Mouse (Mus musculus) cerebellum, adult 2 months (tissue): ENCODE results near the gene Fam71e2. TPM values are rescaled to one million over a fixed set of nuclear protein-coding genes. Genes with fewer than 3 reads are reported as not detected.

ENCODE experiments used
- DNase-seq, 2 experiments: peaks; one replicate each; pipeline ENCODE4 v3.0.0; 2021
- H3K27ac ChIP-seq: fragments of 200-500 bp; 2 replicates; pipeline ENCODE4 v1.5.1; 2012; ENCODE audit warnings: low read length, control low read depth, inconsistent platforms; ENCODE audit not compliant: insufficient read depth
- H3K27me3 ChIP-seq: fragments of 200-500 bp; 2 replicates; pipeline ENCODE4 v1.6.1; 2012; ENCODE audit warnings: inconsistent platforms, mild to moderate bottlenecking, low read length, moderate library complexity; ENCODE audit not compliant: control insufficient read depth, insufficient read depth
- H3K4me1 ChIP-seq: fragments of 200-500 bp; 2 replicates; pipeline ENCODE4 v1.6.1; 2011; ENCODE audit warnings: low read length; ENCODE audit not compliant: control insufficient read depth, insufficient read depth
- H3K4me3 ChIP-seq: fragments of 200-500 bp; replicated peaks from 2 replicates; pipeline ENCODE3; 2011; ENCODE audit warnings: mild to moderate bottlenecking, low read depth, low read length, control low read depth; ENCODE audit not compliant: insufficient read depth
- CTCF ChIP-seq: fragments of 200-500 bp; IDR thresholded peaks from 2 replicates; pipeline ENCODE4 v1.5.1; 2011; ENCODE audit warnings: low read depth, mild to moderate bottlenecking, control low read depth, low read length, moderate library complexity, borderline replicate concordance; ENCODE audit not compliant: insufficient read depth
- POLR2A ChIP-seq: fragments of 200-500 bp; IDR thresholded peaks from 2 replicates; pipeline ENCODE4 v1.6.1; 2011; ENCODE audit warnings: low read length, control low read depth, borderline replicate concordance; ENCODE audit not compliant: insufficient read depth
- WGBS: fragments of 180-500 bp; shearing (Covaris S2); methylation state at CpG from one replicate; pipeline ENCODE4 v1.1.7; 2018; 5-methylcytosine and 5-hydroxymethylcytosine counted together
- polyA plus RNA-seq: library from polyadenylated mRNA; depleted of rRNA; stranded (reverse); fragments of >200 nt; gene quantifications from 2 replicates; pipeline ENCODE4 v1.2.3, GENCODE M21; 2012

Fam71e2 gene
- polyA plus RNA-seq, 1 experiment, result not detected

DNA sequence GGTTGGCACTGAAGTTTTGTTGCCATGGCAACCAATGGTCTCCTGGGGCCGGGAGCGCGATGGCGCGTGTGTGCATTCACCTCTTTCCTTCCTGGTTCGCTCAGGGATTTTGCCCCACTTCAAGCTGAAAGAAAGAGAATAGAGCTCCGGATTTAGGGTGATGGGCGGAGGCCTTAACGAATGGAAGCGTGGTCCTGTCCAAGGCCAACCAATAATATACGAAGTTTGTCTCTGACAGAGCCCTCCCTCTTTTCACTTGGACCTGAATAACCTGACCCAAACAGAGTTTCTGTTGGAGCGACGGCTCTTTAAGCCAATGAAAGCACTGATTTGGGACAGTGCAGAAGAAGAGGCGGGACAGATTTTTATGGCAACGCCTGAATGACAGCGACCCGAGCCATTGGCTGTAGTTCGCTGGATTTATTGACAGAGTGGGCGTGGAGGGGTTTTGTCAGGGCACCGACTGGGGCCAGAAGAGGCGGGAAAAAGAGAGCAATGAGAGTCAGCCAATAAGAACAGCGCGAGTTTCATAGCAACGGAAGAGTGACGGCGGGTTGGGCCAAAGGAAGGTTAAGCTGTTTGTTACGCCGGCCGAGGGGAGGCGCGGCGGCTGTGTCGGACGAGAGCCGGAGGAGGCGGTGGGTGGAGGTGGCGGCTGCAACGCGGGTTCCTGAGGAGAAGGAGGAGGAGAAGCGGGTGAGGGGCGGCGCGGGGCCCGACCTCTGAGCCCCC, 31.4 kb downstream of the Fam71e2 start, which contains the start of gene Kmt5c:
Kmt5c (plus strand) TSS at position 572 of the 732 bp plus-strand sequence.
- TF ChIP-seq CTCF, result no peak
- peak; percentile 96 for TF ChIP-seq POLR2A
- H3K27ac ChIP-seq, result peak within 1 kb of the TSS; percentile 97
- H3K4me1 ChIP-seq, result peaks cover 13% of the 10 kb centered on the region; the same call in 1 of the 2 replicates
- H3K4me3 ChIP-seq, result peak within 1 kb of the TSS; percentile 99
- DNase-seq, result peak; percentile 97 to 100
- under 1% methylated on average over 41 of the region's 44 CpGs for WGBS
- H3K27me3 ChIP-seq, result no peaks in the 10 kb centered on the region

DNA sequence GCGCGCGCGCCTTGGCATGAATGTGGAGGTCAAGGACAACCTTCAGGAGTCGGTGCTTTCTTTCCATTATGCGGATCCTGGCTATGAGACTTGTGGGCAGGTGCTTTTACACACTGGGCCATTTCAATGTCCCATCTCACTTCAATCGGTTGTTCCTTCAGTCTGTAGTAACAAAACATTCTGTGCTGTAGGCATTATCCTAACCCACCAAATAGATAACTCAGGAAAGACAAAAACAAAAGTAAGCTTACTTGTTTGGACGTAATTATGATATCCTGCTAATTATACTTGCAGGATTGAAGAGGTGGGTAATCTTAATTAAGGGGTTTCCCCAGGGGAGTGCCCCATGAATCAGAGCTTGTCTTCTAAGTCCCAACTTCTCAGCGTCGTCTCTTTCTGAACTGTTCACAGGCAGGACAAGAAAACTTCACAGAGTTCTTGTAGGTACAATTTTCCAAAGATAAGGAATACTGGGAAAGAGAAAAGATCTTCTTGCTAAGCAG, 32.0 kb downstream of the Fam71e2 start:
- Histone ChIP-seq H3K27ac (no peak overlapping the region), H3K4me1 (peaks cover 13% of the 10 kb centered on the region; the same call in 1 of the 2 replicates), H3K4me3 (peak overlapping the region; percentile 51), H3K27me3 (no peaks in the 10 kb centered on the region)
- DNase-seq, result no peak
- no peak for TF ChIP-seq POLR2A
- no peak for TF ChIP-seq CTCF
- WGBS, result 36% methylated on average over 10 of the region's 10 CpGs

DNA sequence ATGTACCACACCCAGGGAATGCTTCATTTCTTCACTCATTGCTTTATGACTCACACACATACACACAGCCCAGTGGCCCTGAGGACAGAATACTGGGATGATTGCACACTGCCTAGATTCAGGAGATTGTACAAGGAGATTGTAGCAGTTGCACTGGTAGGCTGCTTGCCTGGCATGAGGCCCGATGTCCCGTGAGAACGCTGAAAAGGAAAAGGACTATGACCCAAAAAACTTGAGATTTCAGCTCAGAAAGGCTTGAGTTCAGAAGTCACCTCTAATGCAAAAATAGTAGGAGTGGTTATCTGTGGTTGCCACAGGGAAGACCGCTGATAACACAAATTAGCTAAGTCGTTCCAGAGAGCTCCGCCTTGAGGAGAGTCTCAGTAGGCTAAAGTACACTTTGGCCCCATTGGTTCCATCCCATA, 38.1 kb downstream of the Fam71e2 start:
- Histone ChIP-seq H3K4me1 (no peaks in the 10 kb centered on the region), H3K27me3 (no peaks in the 10 kb centered on the region), H3K4me3 (no peak overlapping the region), H3K27ac (no peak overlapping the region)
- 59% methylated on average over 6 of the region's 6 CpGs for WGBS
- TF ChIP-seq CTCF (no peak), POLR2A (no peak)
- DNase-seq, result no peak

DNA sequence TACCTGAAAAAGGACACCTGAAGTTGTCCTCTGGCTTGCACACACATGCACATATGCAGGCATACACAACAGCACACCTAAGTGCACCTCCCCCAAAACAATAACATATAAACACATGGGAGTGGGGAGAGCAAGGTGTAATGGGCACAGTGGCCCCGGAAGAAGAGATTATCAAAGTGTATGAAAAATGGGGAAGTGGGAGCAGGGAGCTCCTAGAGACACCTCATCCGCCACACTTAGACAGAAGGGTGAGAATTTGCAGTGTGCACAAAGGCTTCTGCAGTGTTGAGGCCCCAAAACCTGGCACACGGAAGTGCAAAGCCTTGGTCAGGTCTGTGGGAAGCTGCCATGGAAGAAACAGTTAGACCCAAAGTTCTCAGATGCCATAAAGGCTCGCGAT, 40.0 kb downstream of the Fam71e2 start:
- no peak for TF ChIP-seq POLR2A
- no peak for TF ChIP-seq CTCF
- no peak for DNase-seq
- H3K4me1 ChIP-seq, result no peaks in the 10 kb centered on the region
- no peaks in the 10 kb centered on the region for H3K27me3 ChIP-seq
- H3K4me3 ChIP-seq, result no peak overlapping the region
- H3K27ac ChIP-seq, result no peak overlapping the region
- WGBS, result 85% methylated on average over 5 of the region's 5 CpGs

DNA sequence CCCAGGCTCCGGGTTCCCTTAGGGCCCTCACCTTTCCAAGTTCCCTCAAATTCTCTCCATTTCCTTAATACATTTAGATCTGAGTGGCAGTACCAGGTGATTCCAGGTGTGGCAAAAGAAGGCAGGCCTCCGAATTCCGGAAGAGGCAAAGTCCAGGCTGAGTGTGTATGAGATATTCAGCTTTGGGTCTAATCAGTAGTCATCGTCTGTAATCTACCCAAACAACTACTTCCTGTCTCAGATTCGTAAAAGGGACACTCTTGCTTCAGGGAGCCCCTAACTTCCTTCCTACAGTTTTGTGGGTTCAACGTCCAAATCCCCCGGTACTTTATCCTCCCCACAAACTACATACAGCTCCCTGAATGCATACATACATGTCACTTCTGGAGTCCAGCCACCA, 45.9 kb downstream of the Fam71e2 start, which contains the start of gene Tmem150b:
Tmem150b (minus strand) TSS at position 81 of the 400 bp plus-strand sequence.
- TF ChIP-seq CTCF, result no peak
- no peak for TF ChIP-seq POLR2A
- no peak for DNase-seq
- H3K4me3 ChIP-seq, result no peak within 1 kb of the TSS
- 86% methylated on average over 7 of the region's 7 CpGs for WGBS
- H3K4me1 ChIP-seq, result no peaks in the 10 kb centered on the region
- H3K27me3 ChIP-seq, result no peaks in the 10 kb centered on the region
- H3K27ac ChIP-seq, result no peak within 1 kb of the TSS

DNA sequence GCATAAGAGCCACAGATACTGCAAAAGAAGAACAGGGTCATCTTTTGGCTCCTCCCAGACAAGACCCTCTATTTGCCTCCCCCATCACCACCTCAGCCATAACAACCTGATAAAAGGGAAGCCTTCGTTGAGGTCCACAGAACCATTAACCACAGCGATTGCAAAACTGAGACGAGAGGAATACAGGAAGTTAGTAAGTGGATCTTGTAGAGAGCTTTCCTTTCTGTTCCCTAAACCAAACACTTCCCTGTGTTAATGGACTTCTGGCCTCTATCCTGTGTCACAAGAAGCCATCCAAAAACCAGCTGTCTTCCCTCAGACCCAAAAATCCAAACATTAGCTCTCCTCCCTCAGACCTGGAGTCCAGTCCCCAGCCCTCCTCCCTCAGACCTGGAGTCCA, 46.7 kb downstream of the Fam71e2 start:
- 84% methylated on average over 3 of the region's 3 CpGs for WGBS

DNA sequence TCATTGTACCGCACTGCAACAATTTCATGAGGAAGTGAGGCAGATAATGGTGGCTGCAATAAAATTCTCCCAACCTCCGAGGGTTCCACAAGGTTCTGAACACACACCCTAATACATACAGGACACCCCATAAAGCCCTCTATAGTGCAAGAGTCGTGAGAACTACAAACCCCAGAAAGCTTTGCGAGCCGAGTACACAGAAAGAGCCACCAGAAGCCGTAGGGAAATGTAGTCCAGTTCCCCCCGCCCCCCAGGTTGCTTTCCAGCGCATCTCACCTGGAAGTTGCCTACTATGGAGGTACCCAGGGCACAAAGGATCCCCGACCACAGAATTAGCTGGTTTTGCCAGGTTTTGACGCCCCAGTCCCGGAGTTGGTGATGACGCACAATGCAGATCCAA, 47.6 kb downstream of the Fam71e2 start:
- peak overlapping the region; percentile 54 for H3K4me3 ChIP-seq
- DNase-seq, result peak; percentile 54 to 57
- H3K27me3 ChIP-seq, result no peaks in the 10 kb centered on the region
- no peaks in the 10 kb centered on the region for H3K4me1 ChIP-seq
- H3K27ac ChIP-seq, result no peak overlapping the region
- WGBS, result 40% methylated on average over 12 of the region's 12 CpGs
- TF ChIP-seq CTCF (no peak), POLR2A (no peak)

More for the DNA sequence above, 46.7 kb downstream of the Fam71e2 start:
- Histone ChIP-seq H3K4me1 (no peaks in the 10 kb centered on the region), H3K4me3 (no peak overlapping the region), H3K27me3 (no peaks in the 10 kb centered on the region), H3K27ac (no peak overlapping the region)
- TF ChIP-seq POLR2A (no peak), CTCF (no peak)
- no peak for DNase-seq

DNA sequence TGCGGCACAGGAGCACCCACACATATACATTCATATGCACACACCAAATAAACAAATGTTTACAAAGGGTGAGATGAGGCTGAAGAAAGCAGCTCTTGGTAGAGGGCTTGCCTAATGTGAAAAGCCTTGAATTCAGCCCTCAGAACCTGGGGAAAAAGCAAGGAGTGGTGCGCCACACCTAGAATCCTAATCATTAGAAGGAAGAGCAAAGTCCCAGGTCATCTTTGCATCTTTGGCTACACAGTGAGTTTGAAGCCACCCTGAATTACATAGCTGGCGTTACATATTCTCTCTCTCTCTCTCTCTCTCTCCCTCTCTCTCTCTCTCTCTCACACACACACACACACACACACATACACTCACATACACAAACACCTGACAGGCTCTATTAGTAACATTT, 51.8 kb downstream of the Fam71e2 start:
- TF ChIP-seq CTCF, result no peak
- TF ChIP-seq POLR2A, result no peak
- WGBS, result 92% methylated on average over 3 of the region's 3 CpGs
- DNase-seq, result no peak

More for the DNA sequence above, 51.8 kb downstream of the Fam71e2 start:
- no peak overlapping the region for H3K4me3 ChIP-seq
- no peaks in the 10 kb centered on the region for H3K27me3 ChIP-seq
- no peak overlapping the region for H3K27ac ChIP-seq
- no peaks in the 10 kb centered on the region for H3K4me1 ChIP-seq
